Mouse (Mus musculus) megakaryocyte progenitor cell, adult 5-6 weeks (primary cell): ENCODE data around the gene Anks1b. TPM values are rescaled to one million over a fixed set of nuclear protein-coding genes. Genes with fewer than 3 reads are reported as not detected.

Source experiments
- ATAC-seq: replicated peaks from 2 replicates; pipeline ENCODE4 v1.8.0; 2016; ENCODE audit warnings: mild to moderate bottlenecking, moderate TSS enrichment, inconsistent platforms; ENCODE audit not compliant: poor library complexity
- total RNA-seq, 2 experiments: library from RNA; stranded (forward) in 1 of 2; stranded (reverse) in 1 of 2; fragments of 157-497, 149-512 nt in 1 of 2; fragments of 200-1000 nt in 1 of 2; gene quantifications; 2 replicates each; pipeline versions ENCODE4 v1.2.3 to v1.2.4; 2015 to 2017

Anks1b gene
- total RNA-seq, 2 experiments from 2014 or later, result not detected

- ATAC-seq, result no peak
Observed at GRCm38 (mm10) chr10:90717961-90718360, 844.7 kb downstream of the Anks1b start.

GRCm38 (mm10) chr10:90718684-90719083 lies 845.4 kb downstream of the Anks1b start:
- no peak for ATAC-seq

GRCm38 (mm10) chr10:90719996-90720395 lies 846.7 kb downstream of the Anks1b start:
- ATAC-seq, result no peak

- ATAC-seq, result no peak
Observed at GRCm38 (mm10) chr10:90723071-90723494, 849.8 kb downstream of the Anks1b start.

GRCm38 (mm10) chr10:90723941-90724341 lies 850.6 kb downstream of the Anks1b start:
- no peak for ATAC-seq

GRCm38 (mm10) chr10:90724931-90725330 lies 851.6 kb downstream of the Anks1b start:
- ATAC-seq, result no peak

- peak; percentile 91 for ATAC-seq
Observed at GRCm38 (mm10) chr10:90728401-90729358, 855.4 kb downstream of the Anks1b start.

- ATAC-seq, result no peak
Observed at GRCm38 (mm10) chr10:90729527-90729926, 856.2 kb downstream of the Anks1b start.

- ATAC-seq, result no peak
Observed at GRCm38 (mm10) chr10:90732823-90733222, 859.5 kb downstream of the Anks1b start.

GRCm38 (mm10) chr10:90733632-90734031 lies 860.3 kb downstream of the Anks1b start:
- peak; percentile 69 for ATAC-seq

GRCm38 (mm10) chr10:90738475-90738874 lies 865.2 kb downstream of the Anks1b start:
- no peak for ATAC-seq

GRCm38 (mm10) chr10:90740956-90741355 lies 867.6 kb downstream of the Anks1b start:
- no peak for ATAC-seq

- no peak for ATAC-seq
Observed at GRCm38 (mm10) chr10:90751889-90752288, 878.6 kb downstream of the Anks1b start.

GRCm38 (mm10) chr10:90753106-90753505 lies 879.8 kb downstream of the Anks1b start:
- ATAC-seq, result no peak

GRCm38 (mm10) chr10:90757773-90758172 lies 884.5 kb downstream of the Anks1b start:
- ATAC-seq, result no peak

- no peak for ATAC-seq
Observed at GRCm38 (mm10) chr10:90759929-90760328, 886.6 kb downstream of the Anks1b start.

- ATAC-seq, result no peak
Observed at GRCm38 (mm10) chr10:90766261-90766660, 893.0 kb downstream of the Anks1b start.

- no peak for ATAC-seq
Observed at GRCm38 (mm10) chr10:90770403-90770955, 897.2 kb downstream of the Anks1b start.

GRCm38 (mm10) chr10:90771046-90771445 lies 897.7 kb downstream of the Anks1b start:
- no peak for ATAC-seq

- no peak for ATAC-seq
Observed at GRCm38 (mm10) chr10:90771471-90772226, 898.3 kb downstream of the Anks1b start.
